Mouse (Mus musculus) gastrocnemius, postnatal 25 days (tissue): Measurements from ENCODE around the gene Mypop. TPM values are rescaled to one million over a fixed set of nuclear protein-coding genes. Genes with fewer than 3 reads are reported as not detected.

Experiments used
- DNase-seq: peaks from one replicate; pipeline ENCODE4 v3.0.0; 2022
- total RNA-seq, 2 experiments: library from RNA; stranded (reverse); gene quantifications; 1 replicate in 1 of 2; 2 replicates in 1 of 2; pipeline ENCODE4 v1.2.3; 2021

Gene Mypop
- total RNA-seq, 2 experiments from 2014 or later, result 4.3 to 4.9 TPM

- no peak for DNase-seq
Observed at GRCm38 (mm10) chr7:19017909-19018308, 26.9 kb downstream of the Mypop start.

GRCm38 (mm10) chr7:19021048-19021447 lies 30.0 kb downstream of the Mypop start:
- no peak for DNase-seq

- no peak for DNase-seq
Observed at GRCm38 (mm10) chr7:19022189-19022958, 31.3 kb downstream of the Mypop start.

GRCm38 (mm10) chr7:19023357-19023814 lies 32.3 kb downstream of the Mypop start, which contains the start of gene Foxa3:
Gene Foxa3, minus strand, starts transcription at chr7:19023538.
- DNase-seq, result peak; percentile 76

GRCm38 (mm10) chr7:19024096-19024506 lies 33.1 kb downstream of the Mypop start, which contains the start of gene Sympk:
Gene Sympk, plus strand, starts transcription at chr7:19024377.
- DNase-seq, result peak; percentile 97

GRCm38 (mm10) chr7:19024581-19025255 lies 33.7 kb downstream of the Mypop start:
- no peak for DNase-seq

GRCm38 (mm10) chr7:19028067-19028466 lies 37.0 kb downstream of the Mypop start:
- no peak for DNase-seq

- DNase-seq, result no peak
Observed at GRCm38 (mm10) chr7:19029084-19029653, 38.1 kb downstream of the Mypop start.

- no peak for DNase-seq
Observed at GRCm38 (mm10) chr7:19031641-19032040, 40.6 kb downstream of the Mypop start.

GRCm38 (mm10) chr7:19044616-19045015 lies 53.6 kb downstream of the Mypop start:
- DNase-seq, result no peak

GRCm38 (mm10) chr7:19046286-19047069 lies 55.4 kb downstream of the Mypop start:
- DNase-seq, result peak; percentile 81

- DNase-seq, result no peak
Observed at GRCm38 (mm10) chr7:19048006-19048527, 57.0 kb downstream of the Mypop start.

GRCm38 (mm10) chr7:19049252-19049651 lies 58.2 kb downstream of the Mypop start:
- no peak for DNase-seq

GRCm38 (mm10) chr7:19050172-19050571 lies 59.1 kb downstream of the Mypop start:
- no peak for DNase-seq

- no peak for DNase-seq
Observed at GRCm38 (mm10) chr7:19051161-19051560, 60.1 kb downstream of the Mypop start.

Other genes starting within 250 kb of the Mypop start
- not detected for gene Psg19, start 192.7 kb upstream of the Mypop start, total RNA-seq
- gene Psg17, start 169.6 kb upstream of the Mypop start, total RNA-seq, result not detected
- gene Mill2, start 151.3 kb upstream of the Mypop start, total RNA-seq, result 1 to 10 TPM; 2.8 to 3.4 TPM
- under 1 TPM; 0.51 to 0.67 TPM for gene Pglyrp1, start 119.9 kb upstream of the Mypop start, total RNA-seq
- 1 to 10 TPM; 5.2 to 6.5 TPM for gene Ccdc61, start 80.8 kb upstream of the Mypop start, total RNA-seq
- 1 to 10 TPM; 1.7 to 2.1 TPM for gene Nova2, start 65.4 kb upstream of the Mypop start, total RNA-seq
- gene Nanos2, start 3.8 kb upstream of the Mypop start, total RNA-seq, result not detected
- gene Irf2bp1, start 12.8 kb downstream of the Mypop start, total RNA-seq, result 10 to 100 TPM; 13.7 to 14.3 TPM
- not detected for gene Foxa3, start 32.3 kb downstream of the Mypop start, total RNA-seq
- 10 to 100 TPM; 56.6 to 59.4 TPM for gene Sympk, start 33.1 kb downstream of the Mypop start, total RNA-seq
- not detected for gene Rsph6a, start 63.4 kb downstream of the Mypop start, total RNA-seq
- gene Dmwd, start 85.0 kb downstream of the Mypop start, total RNA-seq, result 10 to 100 TPM; 22.4 to 22.7 TPM
- 100 to 1,000 TPM; 315 to 350 TPM for gene Dmpk, start 92.6 kb downstream of the Mypop start, total RNA-seq
- 1 to 10 TPM; 2.0 to 2.7 TPM for gene Six5, start 103.3 kb downstream of the Mypop start, total RNA-seq
- gene Gm4969, start 127.1 kb downstream of the Mypop start, total RNA-seq, result not detected
- 1 to 10 TPM; 2.9 TPM for gene Fbxo46, start 128.6 kb downstream of the Mypop start, total RNA-seq
- gene Qpctl, start 158.0 kb downstream of the Mypop start, total RNA-seq, result 1 to 10 TPM; 2.3 to 2.5 TPM
- 10 to 100 TPM; 48.2 to 50.0 TPM for gene Snrpd2, start 158.5 kb downstream of the Mypop start, total RNA-seq
- gene Gipr, start 174.9 kb downstream of the Mypop start, total RNA-seq, result not detected
- gene Eml2, start 185.2 kb downstream of the Mypop start, total RNA-seq, result 1 to 10 TPM; 8.4 to 9.4 TPM
- 1 to 10 TPM; 1.7 to 2.4 TPM for gene Gpr4, start 221.3 kb downstream of the Mypop start, total RNA-seq
- gene Opa3, start 237.1 kb downstream of the Mypop start, total RNA-seq, result 10 to 100 TPM; 39.4 to 41.3 TPM